Mouse (Mus musculus): ENCODE measurements around the gene Inf2.

The Inf2 gene

GRCm38 (mm10) chr12:112596454-112596853 is 7.9 kb downstream of the Inf2 start:
- no peak for DNase-seq

- DNase-seq: no peak
Measured at GRCm38 (mm10) chr12:112596891-112597500, 8.4 kb downstream of the Inf2 start.

- DNase-seq: no peak
Measured at GRCm38 (mm10) chr12:112597618-112598017, 9.0 kb downstream of the Inf2 start.

GRCm38 (mm10) chr12:112599198-112599597 is 10.6 kb downstream of the Inf2 start:
- DNase-seq: no peak

GRCm38 (mm10) chr12:112599942-112600611 is 11.5 kb downstream of the Inf2 start:
- DNase-seq: no peak

- peak in 1 of 2 experiments; percentile 50 for DNase-seq
Measured at GRCm38 (mm10) chr12:112604022-112604421, 15.4 kb downstream of the Inf2 start.

- DNase-seq: peak; percentile 45 to 48
Measured at GRCm38 (mm10) chr12:112604709-112605649, 16.4 kb downstream of the Inf2 start.

GRCm38 (mm10) chr12:112605766-112606165 is 17.2 kb downstream of the Inf2 start:
- DNase-seq: peak; percentile 74

GRCm38 (mm10) chr12:112606998-112607397 is 18.4 kb downstream of the Inf2 start:
- peak; percentile 22 to 41 for DNase-seq

- DNase-seq: peak; percentile 38 to 69
Measured at GRCm38 (mm10) chr12:112609031-112609430, 20.4 kb downstream of the Inf2 start.

GRCm38 (mm10) chr12:112616668-112617067 is 28.1 kb downstream of the Inf2 start:
- DNase-seq: no peak

GRCm38 (mm10) chr12:112617184-112617583 is 28.6 kb downstream of the Inf2 start:
- DNase-seq: no peak

- DNase-seq: peak; percentile 73 to 76
Measured at GRCm38 (mm10) chr12:112617898-112618380, 29.4 kb downstream of the Inf2 start.

- peak; percentile 41 to 85 for DNase-seq
Measured at GRCm38 (mm10) chr12:112618981-112619685, 30.5 kb downstream of the Inf2 start.

GRCm38 (mm10) chr12:112619686-112620353 is 31.2 kb downstream of the Inf2 start, which contains the start of gene Adssl1:
Gene Adssl1, plus strand, starts transcription at chr12:112620045.
- DNase-seq: peak; percentile 55 to 83

- no peak for DNase-seq
Measured at GRCm38 (mm10) chr12:112620354-112621061, 31.9 kb downstream of the Inf2 start.

- DNase-seq: no peak
Measured at GRCm38 (mm10) chr12:112621900-112622299, 33.3 kb downstream of the Inf2 start.

- DNase-seq: peak; percentile 45
Measured at GRCm38 (mm10) chr12:112623742-112624141, 35.2 kb downstream of the Inf2 start.

GRCm38 (mm10) chr12:112625700-112626099 is 37.1 kb downstream of the Inf2 start:
- no peak for DNase-seq

GRCm38 (mm10) chr12:112626455-112626854 is 37.9 kb downstream of the Inf2 start:
- no peak for DNase-seq
